Mouse (Mus musculus) olfactory bulb, adult 2 months (tissue): ENCODE data around the gene Stap2.

ENCODE experiments used
- CTCF ChIP-seq: fragments of 200-500 bp; IDR thresholded peaks from 2 replicates; pipeline ENCODE4 v1.5.1; 2012; ENCODE audit warnings: low read depth, mild to moderate bottlenecking, low read length, moderate library complexity; ENCODE audit not compliant: insufficient read depth
- POLR2A ChIP-seq: fragments of 200-500 bp; IDR thresholded peaks from 2 replicates; pipeline ENCODE4 v1.6.1; 2012; ENCODE audit warnings: mild to moderate bottlenecking, low read depth, low read length, moderate library complexity; ENCODE audit not compliant: insufficient read depth

DNA sequence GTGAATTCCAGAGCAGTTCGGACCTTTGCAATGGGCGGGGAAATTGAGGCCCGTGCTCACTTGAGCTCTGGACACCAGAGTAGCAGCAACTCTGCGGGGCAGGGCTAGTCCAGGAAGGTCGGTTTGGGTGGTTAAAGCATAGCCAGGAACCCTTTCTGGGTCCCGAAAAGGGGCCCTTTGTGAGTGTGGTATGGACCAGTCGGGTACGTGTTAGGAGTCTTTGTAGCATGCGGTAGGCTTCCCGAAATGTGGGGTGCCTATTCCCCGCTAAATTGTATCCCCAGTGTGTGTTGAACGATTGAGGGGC, 35.4 kb upstream of the Stap2 start:
- no peak for TF ChIP-seq POLR2A
- TF ChIP-seq CTCF = no peak
